Mouse (Mus musculus) heart, embryonic 15.5 days (tissue): ENCODE data around the gene Cacna1d. TPM values are rescaled to one million over a fixed set of nuclear protein-coding genes. Genes with fewer than 3 reads are reported as not detected.
A peak's percentile ranks its signal among the peaks of the same experiment; 100 is the strongest.

ENCODE experiments used
- ATAC-seq: fragments of 200-750 bp; cut with Nextera tagmentation; replicated peaks from 2 replicates; pipeline ENCODE4 v1.8.0; 2017; ENCODE audit warnings: low read depth, moderate TSS enrichment; ENCODE audit not compliant: insufficient number of reproducible peaks, insufficient read depth, low FRiP score
- H3K27ac ChIP-seq: fragments of 300-500 bp; sonication (generic); 2 replicates; pipeline ENCODE4 v1.5.1; 2015; ENCODE audit warnings: mild to moderate bottlenecking, inconsistent platforms
- H3K27me3 ChIP-seq: fragments of 300-500 bp; sonication (generic); 2 replicates; pipeline ENCODE4 v1.6.1; 2015; ENCODE audit warnings: inconsistent platforms
- H3K36me3 ChIP-seq: fragments of 300-500 bp; sonication (generic); 2 replicates; pipeline ENCODE4 v1.6.1; 2015; ENCODE audit warnings: mild to moderate bottlenecking, inconsistent platforms
- H3K4me1 ChIP-seq: fragments of 300-500 bp; sonication (generic); replicated peaks from 2 replicates; pipeline ENCODE4 v1.6.1; 2015; ENCODE audit warnings: inconsistent platforms
- H3K4me2 ChIP-seq: fragments of 300-500 bp; sonication (generic); 2 replicates; pipeline ENCODE4 v1.6.1; 2015; ENCODE audit warnings: inconsistent platforms, mild to moderate bottlenecking, moderate library complexity
- H3K4me3 ChIP-seq: fragments of 300-500 bp; sonication (generic); 2 replicates; pipeline ENCODE4 v1.5.1; 2015; ENCODE audit warnings: mild to moderate bottlenecking, inconsistent platforms
- H3K9ac ChIP-seq: fragments of 300-500 bp; sonication (generic); 2 replicates; pipeline ENCODE4 v1.6.1; 2015; ENCODE audit warnings: mild to moderate bottlenecking, inconsistent platforms
- H3K9me3 ChIP-seq: fragments of 300-500 bp; sonication (generic); replicated peaks from 2 replicates; pipeline ENCODE4 v1.6.1; 2016; ENCODE audit warnings: inconsistent platforms
- WGBS: fragments of 180-500 bp; shearing (Covaris S2); methylation state at CpG from one replicate; pipeline ENCODE4 v1.1.7; 2015; ENCODE audit warnings: mixed read lengths; 5-methylcytosine and 5-hydroxymethylcytosine counted together
- polyA plus RNA-seq: library from polyadenylated mRNA; unstranded; fragments of >200 nt; fragmentation: Nextera tagmentation; extraction: Ambion mirVana; gene quantifications from 2 replicates; pipeline ENCODE4 v1.2.1, GENCODE M21; 2015

Gene Cacna1d
- polyA plus RNA-seq, 1 experiment from 2014 or later, result 7.2 TPM

DNA sequence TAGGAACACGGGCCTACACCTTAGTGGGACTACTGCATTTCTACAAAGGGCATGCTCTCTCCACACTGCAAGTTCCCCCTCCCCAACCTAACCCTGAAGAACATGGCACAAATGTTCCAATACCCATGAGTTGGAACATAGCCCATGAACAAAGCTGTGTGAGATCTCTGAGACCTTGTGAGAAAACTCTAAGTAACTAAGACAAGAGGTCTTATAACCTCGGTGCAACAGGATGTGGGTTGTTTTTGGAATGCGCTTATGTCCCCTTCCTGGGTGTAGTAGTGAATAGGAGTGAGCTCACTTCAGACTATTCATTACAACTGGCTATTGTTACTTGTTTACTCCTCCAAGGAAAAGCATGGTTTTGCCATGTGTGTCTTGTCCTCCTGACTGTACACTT, 353.3 kb downstream of the Cacna1d start:
- no peak for ATAC-seq
- H3K4me3 ChIP-seq, result no peak overlapping the region
- WGBS, result 65% methylated on average over 3 of the region's 3 CpGs

DNA sequence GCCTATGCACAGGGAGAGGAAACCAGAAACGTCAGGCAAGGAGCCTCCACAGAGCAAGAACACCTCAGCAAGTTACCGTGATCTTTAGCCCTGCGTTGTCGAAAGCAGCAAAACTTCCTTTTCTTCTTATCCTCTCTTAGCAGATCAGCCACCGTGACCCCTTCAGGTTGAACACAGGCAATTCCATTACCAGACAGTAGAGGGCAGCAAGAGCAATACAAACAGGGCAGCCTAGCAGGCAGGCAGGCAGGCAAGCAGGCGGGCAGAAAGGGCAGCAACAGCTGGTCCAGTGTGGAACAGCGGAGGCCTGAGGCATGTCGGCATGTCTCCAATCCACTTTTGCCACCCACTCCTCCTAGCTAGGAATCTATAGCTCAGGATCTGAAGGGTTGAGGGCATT, 354.3 kb downstream of the Cacna1d start:
- 0 out of 2 replicates have a peak, but pooled peaks have one; percentile 37 for ATAC-seq
- H3K4me2 ChIP-seq, result no peak overlapping the region
- no peak overlapping the region for H3K4me3 ChIP-seq
- no peaks in the 10 kb centered on the region for H3K9me3 ChIP-seq
- no peaks in the 10 kb centered on the region for H3K27me3 ChIP-seq
- H3K36me3 ChIP-seq, result no peaks in the 10 kb centered on the region
- no peak overlapping the region for H3K9ac ChIP-seq
- H3K27ac ChIP-seq, result no peak overlapping the region
- peaks cover 9% of the 10 kb centered on the region; the same call in 1 of the 2 replicates for H3K4me1 ChIP-seq
- WGBS, result 8% methylated on average over 8 of the region's 8 CpGs

More for the DNA sequence above, 353.3 kb downstream of the Cacna1d start:
- no peak overlapping the region for H3K27ac ChIP-seq
- no peaks in the 10 kb centered on the region for H3K36me3 ChIP-seq
- H3K9ac ChIP-seq, result no peak overlapping the region
- H3K9me3 ChIP-seq, result no peaks in the 10 kb centered on the region
- H3K27me3 ChIP-seq, result no peaks in the 10 kb centered on the region
- H3K4me1 ChIP-seq, result peaks cover 9% of the 10 kb centered on the region; the same call in 1 of the 2 replicates
- no peak overlapping the region for H3K4me2 ChIP-seq

DNA sequence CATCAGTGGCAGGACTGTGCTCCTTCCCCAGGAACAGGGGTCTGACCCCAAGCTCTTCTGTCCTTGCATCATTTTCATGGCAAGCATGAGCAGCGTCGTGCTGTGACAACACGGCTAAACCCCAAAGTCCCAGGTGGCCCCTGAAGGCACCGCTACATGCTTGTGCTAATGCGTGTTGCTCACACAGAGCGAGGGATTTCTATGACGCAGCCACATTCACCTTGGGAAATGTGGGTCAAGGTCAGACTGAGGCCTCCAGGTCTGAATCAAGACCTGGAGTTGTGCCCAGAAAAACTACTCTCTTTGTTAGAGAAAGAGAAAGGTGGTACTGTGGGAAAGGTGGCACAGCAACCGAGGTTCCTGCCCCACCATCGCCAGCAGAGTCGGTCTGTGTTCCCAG, 355.9 kb downstream of the Cacna1d start:
- H3K4me2 ChIP-seq, result no peak overlapping the region
- H3K9me3 ChIP-seq, result no peaks in the 10 kb centered on the region
- no peak overlapping the region for H3K4me3 ChIP-seq
- no peaks in the 10 kb centered on the region for H3K27me3 ChIP-seq
- 74% methylated on average over 10 of the region's 10 CpGs for WGBS
- no peak overlapping the region for H3K27ac ChIP-seq
- H3K4me1 ChIP-seq, result peaks cover 9% of the 10 kb centered on the region; the same call in 1 of the 2 replicates
- no peak for ATAC-seq
- no peak overlapping the region for H3K9ac ChIP-seq
- H3K36me3 ChIP-seq, result no peaks in the 10 kb centered on the region

DNA sequence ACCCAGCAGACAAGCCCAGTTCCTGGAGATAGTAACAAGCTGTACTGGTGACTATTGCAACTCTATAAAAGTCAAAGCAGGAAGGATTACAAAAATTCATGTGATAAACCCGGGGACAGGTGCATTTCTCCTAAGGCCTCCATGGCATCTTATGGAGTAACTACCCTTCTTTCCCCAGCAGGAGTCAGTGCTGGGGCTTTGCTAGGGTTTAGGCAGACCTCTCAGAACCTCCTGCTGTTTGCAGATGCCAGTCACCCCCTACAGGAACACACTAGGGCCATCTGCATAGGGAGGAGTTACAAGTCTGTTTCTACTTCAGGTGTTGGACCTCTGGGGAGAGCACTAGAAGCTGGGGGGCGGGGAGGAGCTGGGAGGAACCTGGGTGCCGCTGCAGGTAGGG, 357.6 kb downstream of the Cacna1d start:
- Histone ChIP-seq H3K4me3 (no peak overlapping the region), H3K9ac (no peak overlapping the region), H3K27ac (no peak overlapping the region), H3K9me3 (no peaks in the 10 kb centered on the region), H3K36me3 (no peaks in the 10 kb centered on the region), H3K4me1 (peaks cover 9% of the 10 kb centered on the region; the same call in 1 of the 2 replicates), H3K27me3 (no peaks in the 10 kb centered on the region), H3K4me2 (no peak overlapping the region)
- no peak for ATAC-seq
- 60% methylated on average over 3 of the region's 3 CpGs for WGBS

DNA sequence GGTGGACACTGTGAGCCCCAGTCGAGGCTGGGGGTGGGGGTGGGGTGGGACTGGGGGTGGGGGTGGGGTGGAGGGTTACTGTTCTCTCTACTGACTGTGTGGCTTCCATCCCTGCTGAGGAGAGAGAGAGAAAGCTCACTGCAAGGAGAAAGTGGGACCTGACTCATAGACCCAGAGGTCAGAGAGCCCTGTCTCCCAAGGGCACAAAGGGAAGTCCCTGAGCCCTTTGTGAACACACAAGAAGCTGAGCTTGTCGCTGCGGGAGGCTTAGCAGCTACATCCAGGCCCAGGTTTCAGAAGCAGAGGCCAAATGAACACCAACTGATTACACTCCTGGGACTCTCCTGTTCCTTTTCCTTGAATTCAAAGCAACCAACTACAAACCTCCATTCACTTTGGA, 360.0 kb downstream of the Cacna1d start:
- ATAC-seq, result no peak
- H3K4me3 ChIP-seq, result no peak overlapping the region
- peaks cover 9% of the 10 kb centered on the region; the same call in 1 of the 2 replicates for H3K4me1 ChIP-seq
- no peak overlapping the region for H3K9ac ChIP-seq
- H3K4me2 ChIP-seq, result no peak overlapping the region
- no peaks in the 10 kb centered on the region for H3K9me3 ChIP-seq
- 26% methylated on average over 3 of the region's 3 CpGs for WGBS
- no peak overlapping the region for H3K27ac ChIP-seq
- H3K36me3 ChIP-seq, result no peaks in the 10 kb centered on the region
- no peaks in the 10 kb centered on the region for H3K27me3 ChIP-seq

DNA sequence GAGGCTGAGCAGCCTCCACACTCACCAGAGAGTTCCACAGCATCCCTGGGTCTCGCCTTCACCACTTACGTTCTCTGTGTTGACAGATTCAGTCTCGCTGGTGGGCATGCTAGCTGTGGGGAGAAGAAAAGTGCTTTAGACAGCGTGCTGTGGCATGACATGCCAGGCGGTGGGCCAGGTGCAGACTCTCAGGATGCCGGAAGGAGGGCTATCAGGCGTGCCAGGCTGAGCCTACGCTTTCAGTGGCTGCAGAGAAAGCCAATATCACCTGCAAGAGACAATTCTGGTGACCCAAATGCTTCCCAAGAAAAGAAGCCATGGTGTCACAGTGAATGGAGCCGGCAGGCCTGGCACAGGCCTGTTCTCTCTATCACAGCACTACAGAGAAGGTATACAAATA, 361.2 kb downstream of the Cacna1d start:
- no peak overlapping the region for H3K27ac ChIP-seq
- H3K9ac ChIP-seq, result no peak overlapping the region
- WGBS, result 91% methylated on average over 9 of the region's 9 CpGs
- no peak for ATAC-seq
- H3K4me2 ChIP-seq, result no peak overlapping the region
- H3K27me3 ChIP-seq, result no peaks in the 10 kb centered on the region
- H3K36me3 ChIP-seq, result no peaks in the 10 kb centered on the region
- no peak overlapping the region for H3K4me3 ChIP-seq
- H3K4me1 ChIP-seq, result 0 out of 2 replicates have a peak, but pooled peaks cover 1% of the 10 kb centered on the region
- H3K9me3 ChIP-seq, result no peaks in the 10 kb centered on the region

DNA sequence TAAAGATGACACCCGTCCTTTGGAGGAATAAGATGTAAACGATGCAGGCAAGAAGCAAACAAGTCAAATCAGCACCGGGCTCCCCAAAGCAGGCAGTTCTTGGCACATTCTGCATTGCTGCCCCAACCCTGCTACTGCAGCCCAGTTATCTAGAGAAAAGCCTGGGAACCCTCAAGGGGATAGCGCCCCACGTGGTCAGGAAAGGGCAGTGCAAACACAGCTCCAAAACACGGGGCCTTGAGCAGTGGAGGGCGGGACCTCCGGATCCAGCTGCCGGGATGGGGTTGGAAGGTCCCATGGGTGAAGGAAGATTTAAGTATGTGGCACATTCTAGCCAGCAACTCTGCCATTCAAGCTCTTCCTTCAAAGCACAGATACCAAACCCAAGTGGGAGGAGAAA, 361.9 kb downstream of the Cacna1d start:
- WGBS, result 32% methylated on average over 9 of the region's 9 CpGs

DNA sequence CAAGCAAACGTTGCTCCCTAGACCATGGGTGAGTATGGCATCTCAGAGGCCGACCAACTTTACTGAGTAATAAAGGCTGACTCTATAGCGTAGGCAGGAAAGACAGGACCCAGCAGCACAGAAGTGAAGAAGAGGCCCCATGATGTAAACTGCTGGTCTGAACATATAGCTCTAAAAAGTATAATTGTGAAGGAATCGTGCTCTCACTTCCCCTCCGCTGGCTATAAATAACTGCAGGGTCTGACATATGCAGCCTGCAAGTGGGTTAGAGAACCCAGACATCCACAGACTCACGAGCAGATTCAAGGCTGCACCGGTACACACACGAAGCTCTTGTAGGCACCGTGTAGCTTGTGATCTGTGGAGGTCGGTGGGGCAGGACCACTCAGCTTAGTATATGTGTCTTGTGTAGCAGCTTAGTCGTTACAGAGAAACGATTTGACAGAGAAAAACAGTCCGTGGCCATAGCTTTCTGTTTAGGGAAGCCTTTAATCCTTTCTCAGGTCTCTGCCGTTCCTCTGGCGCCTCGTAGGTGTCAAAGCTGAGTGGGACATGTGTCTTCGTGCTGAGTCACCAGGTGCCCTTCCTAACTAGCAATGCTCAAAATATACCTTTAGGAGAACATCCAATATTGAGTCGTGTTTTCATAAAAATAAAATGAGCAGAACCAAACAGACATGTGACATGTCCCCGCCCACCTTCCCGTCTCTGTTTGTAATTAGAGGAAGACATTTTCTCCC, 366.1 kb downstream of the Cacna1d start:
- H3K4me3 ChIP-seq, result no peak overlapping the region
- ATAC-seq, result no peak
- H3K4me2 ChIP-seq, result peak overlapping the region; percentile 17; the same call in 1 of the 2 replicates
- H3K4me1 ChIP-seq, result 0 out of 2 replicates have a peak, but pooled peaks cover 4% of the 10 kb centered on the region
- no peaks in the 10 kb centered on the region for H3K9me3 ChIP-seq
- WGBS, result 61% methylated on average over 20 of the region's 20 CpGs
- no peak overlapping the region for H3K9ac ChIP-seq
- H3K27me3 ChIP-seq, result no peaks in the 10 kb centered on the region
- H3K27ac ChIP-seq, result no peak overlapping the region
- no peaks in the 10 kb centered on the region for H3K36me3 ChIP-seq

More for the DNA sequence above, 361.9 kb downstream of the Cacna1d start:
- no peaks in the 10 kb centered on the region for H3K9me3 ChIP-seq
- no peaks in the 10 kb centered on the region for H3K27me3 ChIP-seq
- H3K4me3 ChIP-seq, result no peak overlapping the region
- H3K9ac ChIP-seq, result no peak overlapping the region
- no peaks in the 10 kb centered on the region for H3K36me3 ChIP-seq
- H3K27ac ChIP-seq, result no peak overlapping the region
- H3K4me1 ChIP-seq, result 0 out of 2 replicates have a peak, but pooled peaks cover 4% of the 10 kb centered on the region
- ATAC-seq, result no peak
- no peak overlapping the region for H3K4me2 ChIP-seq

DNA sequence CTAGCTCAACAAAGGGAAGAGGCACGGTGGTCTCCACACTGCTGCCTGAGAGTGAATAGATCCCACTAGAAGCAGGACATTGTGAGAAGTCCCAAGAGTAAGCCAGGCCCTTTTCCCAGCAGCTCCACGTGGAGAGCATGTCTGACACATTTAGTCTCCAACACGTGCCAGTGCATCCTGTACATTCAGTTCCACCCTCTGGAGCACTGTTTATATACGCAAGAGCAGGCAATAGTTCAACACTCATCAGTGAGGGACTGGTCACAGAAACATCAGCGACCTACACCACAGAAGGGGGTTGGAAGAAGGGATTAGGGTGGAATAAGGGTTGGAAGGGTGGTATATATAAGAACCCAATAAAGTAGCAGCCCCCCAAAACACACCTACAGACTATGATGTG, 371.2 kb downstream of the Cacna1d start:
- 0 out of 2 replicates have a peak, but pooled peaks cover 2% of the 10 kb centered on the region for H3K4me1 ChIP-seq
- no peaks in the 10 kb centered on the region for H3K36me3 ChIP-seq
- no peaks in the 10 kb centered on the region for H3K27me3 ChIP-seq
- H3K27ac ChIP-seq, result no peak overlapping the region
- no peak overlapping the region for H3K9ac ChIP-seq
- no peak for ATAC-seq
- no peaks in the 10 kb centered on the region for H3K9me3 ChIP-seq
- H3K4me2 ChIP-seq, result no peak overlapping the region
- WGBS, result 72% methylated on average over 5 of the region's 5 CpGs
- no peak overlapping the region for H3K4me3 ChIP-seq

DNA sequence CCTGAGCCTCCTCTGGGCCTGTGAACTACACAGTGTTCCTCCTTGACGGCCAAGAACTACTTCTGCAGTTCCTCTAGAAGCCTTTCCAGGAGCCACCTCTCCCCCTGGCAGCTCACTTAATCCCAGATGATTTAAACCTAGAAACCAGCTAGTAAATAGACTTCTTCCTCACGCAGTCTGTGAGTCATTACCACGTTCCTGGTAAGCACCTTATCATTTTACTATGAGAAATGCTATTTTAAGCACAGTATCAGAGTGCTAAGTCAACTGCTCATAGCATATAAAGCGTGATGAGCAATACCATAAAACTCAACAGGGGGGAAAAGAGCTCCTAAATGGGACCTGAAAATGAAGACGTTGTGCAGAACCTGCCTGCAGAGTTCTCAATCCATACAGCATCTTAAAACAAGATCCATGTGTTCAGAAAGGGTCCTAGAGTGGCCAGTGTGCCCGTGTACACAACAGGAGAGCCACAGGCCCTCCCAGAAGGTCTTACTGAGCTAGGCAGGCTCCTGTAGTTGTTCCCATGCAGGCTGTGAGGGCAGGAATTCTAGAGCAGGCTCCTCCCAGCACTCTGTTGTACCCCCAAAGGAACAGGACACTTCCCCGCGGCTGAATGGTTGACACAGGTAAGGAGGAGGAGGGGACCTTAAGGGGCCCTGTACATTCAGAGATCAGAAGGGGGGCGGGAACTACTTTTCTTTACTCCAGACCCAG, 377.7 kb downstream of the Cacna1d start:
- peaks cover 17% of the 10 kb centered on the region for H3K4me1 ChIP-seq
- no peak overlapping the region for H3K4me2 ChIP-seq
- no peaks in the 10 kb centered on the region for H3K9me3 ChIP-seq
- H3K9ac ChIP-seq, result no peak overlapping the region
- WGBS, result 41% methylated on average over 9 of the region's 9 CpGs
- H3K27ac ChIP-seq, result peak overlapping the region; percentile 54; the same call in 1 of the 2 replicates
- H3K4me3 ChIP-seq, result no peak overlapping the region
- ATAC-seq, result 0 out of 2 replicates have a peak, but pooled peaks have one; percentile 51
- H3K36me3 ChIP-seq, result no peaks in the 10 kb centered on the region
- H3K27me3 ChIP-seq, result no peaks in the 10 kb centered on the region

DNA sequence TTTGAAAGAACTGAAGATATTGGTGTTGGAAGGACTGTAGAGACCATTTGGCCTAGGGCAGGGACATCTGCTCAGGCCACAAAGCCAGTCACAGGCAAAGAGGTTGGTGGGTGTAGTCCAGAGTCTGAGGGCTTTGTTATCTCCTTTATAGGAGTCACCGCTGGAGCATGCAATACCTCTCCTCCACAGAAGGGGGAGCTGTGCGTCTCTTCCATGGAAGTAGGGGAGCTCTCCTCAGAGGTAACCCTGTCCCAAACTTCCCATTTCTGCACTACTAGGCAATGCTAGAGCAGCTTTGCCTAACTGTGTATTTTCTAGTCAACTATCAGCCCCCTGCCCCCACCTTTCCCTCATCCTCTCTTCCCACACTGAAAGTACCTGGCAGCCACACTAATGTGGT, 382.2 kb downstream of the Cacna1d start:
- Histone ChIP-seq H3K4me1 (peaks cover 14% of the 10 kb centered on the region), H3K9me3 (no peaks in the 10 kb centered on the region), H3K36me3 (no peaks in the 10 kb centered on the region), H3K4me3 (no peak overlapping the region), H3K27me3 (no peaks in the 10 kb centered on the region), H3K4me2 (no peak overlapping the region), H3K27ac (no peak overlapping the region), H3K9ac (no peak overlapping the region)
- no peak for ATAC-seq
- WGBS, result 51% methylated on average over 2 of the region's 2 CpGs
